Mouse (Mus musculus): Measurements from ENCODE around the gene Caln1. TPM values are rescaled to one million over a fixed set of nuclear protein-coding genes. Genes with fewer than 3 reads are reported as not detected.

Caln1 gene
- polyA plus RNA-seq, 2 experiments, result not detected

DNA sequence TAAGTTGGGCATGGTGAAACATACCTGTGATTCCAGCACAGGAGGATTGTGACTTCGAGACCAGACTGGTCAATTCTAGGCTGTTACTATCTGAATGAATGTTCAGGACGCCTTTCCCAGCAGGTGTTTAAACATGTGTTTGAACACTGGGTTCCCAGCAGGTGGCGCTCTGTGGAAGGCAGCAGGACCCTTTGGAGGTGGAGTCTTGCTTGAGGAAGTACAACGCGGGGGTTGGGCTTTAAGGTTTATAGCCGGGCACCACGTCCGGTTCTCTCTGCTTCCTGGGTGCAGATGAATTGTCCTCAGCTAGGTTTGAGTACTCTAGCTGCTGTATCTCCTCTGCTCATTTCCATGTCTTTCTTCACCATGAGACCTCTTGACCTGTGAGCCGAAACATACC, 349.1 kb downstream of the Caln1 start:
- no peak overlapping the region for H3K27ac ChIP-seq
- no peaks in the 10 kb centered on the region for H3K27me3 ChIP-seq (ENCODE audit: control insufficient read depth, insufficient read depth, low read length)
- no peak overlapping the region for H3K4me3 ChIP-seq (ENCODE audit: insufficient read depth in 1 of 2, low read depth in 2 of 2, low read length in 2 of 2)
- TF ChIP-seq CTCF (IDR thresholded peaks at IDR 0.05; ENCODE audit: low read depth) (peak; percentile 56), EP300 (IDR thresholded peaks at IDR 0.05; ENCODE audit: low read depth) (no peak)
- no peaks in the 10 kb centered on the region for H3K4me1 ChIP-seq (replicated peaks; ENCODE audit: control insufficient read depth in 2 of 2, insufficient read depth in 2 of 2, low read length in 1 of 2)
- H3K9ac ChIP-seq (replicated peaks), result no peak overlapping the region
- H3K36me3 ChIP-seq (replicated peaks; ENCODE audit: control insufficient read depth, insufficient read depth, low read depth), result no peaks in the 10 kb centered on the region
- ATAC-seq (ENCODE audit: insufficient read depth) (no peak), DNase-seq (ENCODE audit: low read depth in 3 of 3, low spot score in 3 of 3) (no peak)
- H3K4me2 ChIP-seq (ENCODE audit: low read depth), result no peak overlapping the region
- 46% methylated on average over 9 of the region's 9 CpGs for WGBS (ENCODE audit: insufficient replicate concordance)
- H3K9me3 ChIP-seq (ENCODE audit: control insufficient read depth, low read length), result no peaks in the 10 kb centered on the region

DNA sequence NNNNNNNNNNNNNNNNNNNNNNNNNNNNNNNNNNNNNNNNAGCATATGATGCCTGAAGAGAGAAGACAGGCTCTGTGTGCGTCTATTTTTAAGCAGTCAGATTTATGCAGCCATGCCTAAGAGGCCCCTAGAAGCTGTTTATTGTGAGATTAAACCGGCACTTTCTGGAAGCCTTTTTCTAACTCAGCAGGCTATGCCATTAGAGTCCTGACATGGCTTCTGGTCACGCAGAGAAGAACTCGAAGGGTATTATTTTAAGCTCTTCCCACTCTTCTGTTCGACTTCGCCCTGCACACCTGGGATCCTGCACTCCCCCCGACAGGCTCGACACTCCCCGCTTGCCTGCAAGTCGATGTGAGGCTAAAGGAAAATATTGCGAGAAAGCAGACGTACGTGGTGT, 372.9 kb downstream of the Caln1 start:
- TF ChIP-seq CTCF (IDR thresholded peaks at IDR 0.05; ENCODE audit: low read depth) (no peak), EP300 (IDR thresholded peaks at IDR 0.05; ENCODE audit: low read depth) (no peak)
- no peak for DNase-seq (ENCODE audit: low read depth in 3 of 3, low spot score in 3 of 3)
- H3K9ac ChIP-seq (replicated peaks), result no peak overlapping the region
- H3K27me3 ChIP-seq (ENCODE audit: control insufficient read depth, insufficient read depth, low read length), result no peaks in the 10 kb centered on the region
- no peak for ATAC-seq (ENCODE audit: insufficient read depth)
- WGBS (ENCODE audit: insufficient replicate concordance), result 70% methylated on average over 13 of the region's 13 CpGs
- H3K36me3 ChIP-seq (replicated peaks; ENCODE audit: control insufficient read depth, insufficient read depth, low read depth), result no peaks in the 10 kb centered on the region
- H3K9me3 ChIP-seq (ENCODE audit: control insufficient read depth, low read length), result no peaks in the 10 kb centered on the region
- no peak overlapping the region for H3K4me2 ChIP-seq (ENCODE audit: low read depth)
- H3K4me3 ChIP-seq (ENCODE audit: insufficient read depth in 1 of 2, low read depth in 2 of 2, low read length in 2 of 2), result no peak overlapping the region
- no peak overlapping the region for H3K27ac ChIP-seq
- no peaks in the 10 kb centered on the region for H3K4me1 ChIP-seq (replicated peaks; ENCODE audit: control insufficient read depth in 2 of 2, insufficient read depth in 2 of 2, low read length in 1 of 2)

GRCm38 (mm10) chr5:130757517-130757916, 388.3 kb downstream of the Caln1 start:
- no peaks in the 10 kb centered on the region for H3K4me1 ChIP-seq (replicated peaks; ENCODE audit: control insufficient read depth in 2 of 2, insufficient read depth in 2 of 2, low read length in 1 of 2)
- no peaks in the 10 kb centered on the region for H3K27me3 ChIP-seq (ENCODE audit: control insufficient read depth, insufficient read depth, low read length)
- no peak for DNase-seq (ENCODE audit: low read depth in 3 of 3, low spot score in 3 of 3)
- ATAC-seq (ENCODE audit: insufficient read depth), result no peak
- peak; percentile 36; the same call in 1 of the 2 replicates for TF ChIP-seq CTCF (IDR thresholded peaks at IDR 0.05; ENCODE audit: low read depth)
- TF ChIP-seq EP300 (IDR thresholded peaks at IDR 0.05; ENCODE audit: low read depth), result no peak
- no peaks in the 10 kb centered on the region for H3K36me3 ChIP-seq (replicated peaks; ENCODE audit: control insufficient read depth, insufficient read depth, low read depth)
- H3K4me2 ChIP-seq (ENCODE audit: low read depth), result no peak overlapping the region
- no peak overlapping the region for H3K9ac ChIP-seq (replicated peaks)
- H3K4me3 ChIP-seq (ENCODE audit: insufficient read depth in 1 of 2, low read depth in 2 of 2, low read length in 2 of 2), result no peak overlapping the region
- no peaks in the 10 kb centered on the region for H3K9me3 ChIP-seq (ENCODE audit: control insufficient read depth, low read length)
- H3K27ac ChIP-seq, result no peak overlapping the region
- WGBS (ENCODE audit: insufficient replicate concordance), result 70% methylated on average over 3 of the region's 3 CpGs

- DNase-seq (ENCODE audit: low read depth in 3 of 3, low spot score in 3 of 3) (no peak), ATAC-seq (ENCODE audit: insufficient read depth) (no peak)
- no peak for TF ChIP-seq CTCF (IDR thresholded peaks at IDR 0.05; ENCODE audit: low read depth)
- no peak for TF ChIP-seq EP300 (IDR thresholded peaks at IDR 0.05; ENCODE audit: low read depth)
- Histone ChIP-seq H3K9me3 (ENCODE audit: control insufficient read depth, low read length) (no peaks in the 10 kb centered on the region), H3K9ac (replicated peaks) (no peak overlapping the region), H3K4me1 (replicated peaks; ENCODE audit: control insufficient read depth in 2 of 2, insufficient read depth in 2 of 2, low read length in 1 of 2) (no peaks in the 10 kb centered on the region), H3K4me3 (ENCODE audit: insufficient read depth in 1 of 2, low read depth in 2 of 2, low read length in 2 of 2) (no peak overlapping the region), H3K27ac (no peak overlapping the region), H3K36me3 (replicated peaks; ENCODE audit: control insufficient read depth, insufficient read depth, low read depth) (no peaks in the 10 kb centered on the region), H3K27me3 (ENCODE audit: control insufficient read depth, insufficient read depth, low read length) (no peaks in the 10 kb centered on the region), H3K4me2 (ENCODE audit: low read depth) (no peak overlapping the region)
- WGBS (ENCODE audit: insufficient replicate concordance), result 70% methylated on average over 6 of the region's 6 CpGs
Measured at GRCm38 (mm10) chr5:130765784-130766183, 396.5 kb downstream of the Caln1 start.

- Histone ChIP-seq H3K9me3 (ENCODE audit: control insufficient read depth, low read length) (no peaks in the 10 kb centered on the region), H3K27me3 (ENCODE audit: control insufficient read depth, insufficient read depth, low read length) (no peaks in the 10 kb centered on the region), H3K9ac (replicated peaks) (no peak overlapping the region), H3K27ac (no peak overlapping the region), H3K4me3 (ENCODE audit: insufficient read depth in 1 of 2, low read depth in 2 of 2, low read length in 2 of 2) (no peak overlapping the region), H3K4me1 (replicated peaks; ENCODE audit: control insufficient read depth in 2 of 2, insufficient read depth in 2 of 2, low read length in 1 of 2) (no peaks in the 10 kb centered on the region), H3K36me3 (replicated peaks; ENCODE audit: control insufficient read depth, insufficient read depth, low read depth) (no peaks in the 10 kb centered on the region), H3K4me2 (ENCODE audit: low read depth) (no peak overlapping the region)
- no peak for TF ChIP-seq CTCF (IDR thresholded peaks at IDR 0.05; ENCODE audit: low read depth)
- no peak for TF ChIP-seq EP300 (IDR thresholded peaks at IDR 0.05; ENCODE audit: low read depth)
- DNase-seq (ENCODE audit: low read depth in 3 of 3, low spot score in 3 of 3) (no peak), ATAC-seq (ENCODE audit: insufficient read depth) (no peak)
- 57% methylated on average over 5 of the region's 5 CpGs for WGBS (ENCODE audit: insufficient replicate concordance)
Measured at GRCm38 (mm10) chr5:130771061-130771741, 401.9 kb downstream of the Caln1 start.

Data from liver, embryonic 14.5 days (tissue).